Mouse (Mus musculus) adrenal gland, postnatal 4 days (tissue): ENCODE data around the gene Ugt1a6a. TPM values are rescaled to one million over a fixed set of nuclear protein-coding genes. Genes with fewer than 3 reads are reported as not detected.

ENCODE experiments used
- DNase-seq, 2 experiments: peaks; one replicate each; pipeline ENCODE4 v3.0.0; 2021 to 2022; ENCODE audit warnings: low spot score in 2 of 2, mixed read lengths in 2 of 2
- total RNA-seq, 2 experiments: library from RNA; stranded (reverse); gene quantifications; 2 replicates each; pipeline ENCODE4 v1.2.3; 2021

The Ugt1a6a gene
- total RNA-seq, 2 experiments from 2014 or later: 5.2 to 6.3 TPM

DNA sequence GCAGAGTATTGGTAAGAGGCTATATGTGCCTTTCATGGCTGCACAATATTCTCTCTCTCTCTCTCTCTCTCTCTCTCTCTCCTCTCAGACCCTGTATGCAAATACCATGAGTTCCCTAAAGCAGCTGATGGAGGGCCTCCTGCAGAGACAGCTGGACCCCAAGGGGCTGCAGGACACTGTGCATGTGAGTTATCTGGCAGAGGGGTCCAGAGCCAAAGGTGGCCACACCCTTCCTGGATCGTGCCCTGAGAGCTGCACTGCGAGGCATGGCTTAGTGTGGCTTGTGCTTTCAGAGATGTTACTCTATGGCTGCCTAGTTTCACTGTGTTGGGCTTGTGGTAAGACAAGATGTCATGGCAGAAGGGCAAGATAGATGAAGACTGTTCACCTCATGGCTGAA, 113.1 kb downstream of the Ugt1a6a start:
- no peak for DNase-seq

DNA sequence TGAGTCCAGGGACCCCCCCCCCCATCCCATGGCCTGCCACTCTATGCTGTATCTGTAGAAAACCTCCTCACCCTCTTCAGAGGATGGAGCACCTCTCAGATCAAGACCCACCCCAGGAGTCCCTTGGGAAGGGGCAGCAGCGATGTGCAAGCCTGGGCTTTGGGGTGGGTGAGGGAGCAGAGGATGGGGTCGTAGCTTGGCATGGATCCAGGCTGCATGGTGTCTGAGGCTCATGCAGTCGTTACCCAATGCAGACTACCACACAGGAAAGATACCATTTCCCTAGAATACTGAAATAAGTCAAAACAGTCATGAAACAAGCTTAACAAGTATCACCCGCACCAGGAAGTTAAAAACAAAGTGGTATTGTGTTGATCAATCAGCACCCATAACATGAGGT, 114.0 kb downstream of the Ugt1a6a start:
- DNase-seq: no peak

DNA sequence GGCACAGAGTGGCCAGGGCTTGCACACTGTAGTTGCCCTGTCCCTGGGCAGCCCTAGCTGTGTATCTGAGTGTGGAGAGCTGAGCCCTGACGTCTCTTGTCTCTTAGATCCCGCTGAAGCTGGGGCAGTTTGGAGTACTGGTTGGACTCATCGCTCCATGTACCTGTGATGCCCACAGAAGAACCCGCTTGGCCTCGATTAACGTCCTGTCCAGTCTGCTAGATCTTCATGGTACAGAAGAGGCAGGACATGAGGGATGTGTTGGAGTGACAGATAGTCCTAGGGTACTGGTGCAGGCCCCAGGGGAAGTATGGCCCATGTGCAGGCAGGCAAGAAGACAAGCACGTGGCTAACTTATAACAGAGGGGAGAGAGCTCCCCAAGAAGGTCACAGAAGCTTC, 115.0 kb downstream of the Ugt1a6a start:
- DNase-seq: no peak

DNA sequence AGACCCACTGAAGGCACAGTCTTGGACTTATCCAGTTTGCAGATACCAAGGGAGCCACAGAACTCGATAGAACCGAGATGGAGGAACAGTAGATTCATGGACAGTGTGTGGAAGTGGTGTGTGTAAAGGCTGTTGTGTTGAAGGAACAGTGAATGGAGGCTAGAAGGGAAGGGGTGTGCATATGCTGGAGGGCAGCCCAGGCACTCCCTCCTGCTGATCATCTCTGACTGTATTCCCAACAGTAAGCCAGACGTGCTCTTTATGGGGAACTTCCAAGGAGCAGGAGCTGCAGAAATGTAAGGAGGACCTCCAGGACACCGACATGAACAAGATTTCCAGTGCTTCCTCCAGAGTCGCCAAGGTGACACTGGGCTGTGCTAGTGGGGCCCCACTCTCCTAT, 115.4 kb downstream of the Ugt1a6a start:
- DNase-seq: no peak

DNA sequence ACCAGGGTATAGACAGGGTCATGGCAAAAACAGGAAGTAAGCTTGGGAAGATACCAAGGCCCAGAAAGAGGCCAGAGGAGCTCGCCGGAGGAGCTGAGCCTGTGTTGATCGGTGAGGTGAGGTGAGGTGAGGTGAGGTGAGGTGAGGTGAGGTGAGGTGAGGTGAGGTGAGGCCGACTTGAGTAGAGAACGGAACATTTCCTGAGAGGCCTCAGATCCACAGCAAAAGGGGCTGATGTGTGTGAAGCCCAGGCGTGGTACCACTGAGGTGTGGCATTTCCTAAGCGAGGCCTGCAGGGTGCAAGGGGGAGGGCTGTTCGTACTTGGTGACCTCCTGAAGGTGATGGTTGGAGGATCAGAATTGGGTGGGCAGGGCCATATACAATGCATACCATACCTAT, 118.5 kb downstream of the Ugt1a6a start:
- no peak for DNase-seq

DNA sequence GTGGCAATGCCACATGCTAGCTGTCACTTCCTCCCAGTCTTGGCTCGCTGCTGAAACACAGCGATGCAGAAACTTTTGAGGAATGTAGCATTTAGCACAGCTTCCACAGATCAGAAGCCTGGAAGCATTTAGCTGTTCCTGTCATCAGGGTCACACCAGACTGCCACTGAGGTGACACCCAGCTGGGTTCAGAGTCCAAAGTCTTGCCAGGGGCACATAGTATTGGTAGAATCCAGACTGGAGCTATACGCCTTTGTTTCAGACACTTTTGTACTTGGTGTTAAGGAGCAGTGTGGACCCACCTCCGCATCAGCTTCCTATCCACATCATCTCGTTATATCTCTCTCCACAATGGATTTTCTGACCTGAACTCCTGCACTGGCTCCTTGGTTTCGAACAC, 118.9 kb downstream of the Ugt1a6a start:
- DNase-seq: no peak

DNA sequence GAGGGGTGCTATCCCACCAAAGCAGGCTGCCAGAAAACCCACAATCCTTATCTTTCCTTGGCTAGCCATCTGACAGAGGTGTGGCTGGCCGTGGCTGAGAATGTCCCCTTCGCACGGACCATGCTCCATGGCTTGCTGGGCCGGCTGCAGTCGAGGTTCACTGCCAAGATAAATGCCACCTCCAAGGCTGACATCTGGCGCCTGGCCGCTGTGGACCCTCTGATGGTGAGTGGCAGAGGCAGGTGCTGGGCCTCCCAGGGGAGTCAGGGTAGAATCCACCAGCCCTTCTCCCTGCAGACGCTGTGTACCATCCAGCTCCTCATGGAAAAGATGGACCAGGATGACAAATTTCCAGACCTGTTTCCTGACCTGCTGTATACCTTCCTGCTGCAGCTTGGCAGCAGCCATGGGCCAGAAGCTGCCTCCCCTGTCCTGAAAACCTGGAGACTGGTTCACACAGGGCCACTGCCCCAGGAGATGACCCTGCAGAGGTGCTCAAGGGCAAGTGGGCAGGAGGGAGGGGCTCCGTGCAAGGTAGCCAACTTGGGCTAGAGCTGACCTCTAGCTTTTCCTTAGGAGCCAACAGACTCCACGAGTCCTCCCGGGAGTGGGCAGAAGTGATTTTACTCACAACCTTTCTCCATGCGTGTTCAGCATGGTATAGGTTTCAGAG, 120.3 kb downstream of the Ugt1a6a start:
- DNase-seq: no peak

DNA sequence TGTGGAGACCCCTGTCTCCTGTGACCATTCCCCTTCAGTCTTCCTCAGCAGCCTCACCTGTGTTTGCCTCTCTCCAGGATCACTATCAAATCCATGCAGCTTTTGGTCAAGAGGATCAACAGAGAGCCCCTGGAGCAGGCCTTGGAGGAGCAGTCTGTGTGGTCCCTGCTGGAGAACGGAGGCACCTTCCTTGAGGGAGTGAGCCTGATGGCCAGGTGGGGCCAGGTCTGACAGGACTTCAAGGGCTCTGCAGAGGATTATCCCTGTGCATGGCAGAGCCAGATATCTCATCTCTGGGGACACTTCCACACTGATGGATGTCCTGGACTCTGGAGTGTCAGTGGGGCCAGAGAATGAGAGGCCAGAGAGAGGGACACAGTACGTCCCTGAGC, 120.9 kb downstream of the Ugt1a6a start:
- DNase-seq: no peak

DNA sequence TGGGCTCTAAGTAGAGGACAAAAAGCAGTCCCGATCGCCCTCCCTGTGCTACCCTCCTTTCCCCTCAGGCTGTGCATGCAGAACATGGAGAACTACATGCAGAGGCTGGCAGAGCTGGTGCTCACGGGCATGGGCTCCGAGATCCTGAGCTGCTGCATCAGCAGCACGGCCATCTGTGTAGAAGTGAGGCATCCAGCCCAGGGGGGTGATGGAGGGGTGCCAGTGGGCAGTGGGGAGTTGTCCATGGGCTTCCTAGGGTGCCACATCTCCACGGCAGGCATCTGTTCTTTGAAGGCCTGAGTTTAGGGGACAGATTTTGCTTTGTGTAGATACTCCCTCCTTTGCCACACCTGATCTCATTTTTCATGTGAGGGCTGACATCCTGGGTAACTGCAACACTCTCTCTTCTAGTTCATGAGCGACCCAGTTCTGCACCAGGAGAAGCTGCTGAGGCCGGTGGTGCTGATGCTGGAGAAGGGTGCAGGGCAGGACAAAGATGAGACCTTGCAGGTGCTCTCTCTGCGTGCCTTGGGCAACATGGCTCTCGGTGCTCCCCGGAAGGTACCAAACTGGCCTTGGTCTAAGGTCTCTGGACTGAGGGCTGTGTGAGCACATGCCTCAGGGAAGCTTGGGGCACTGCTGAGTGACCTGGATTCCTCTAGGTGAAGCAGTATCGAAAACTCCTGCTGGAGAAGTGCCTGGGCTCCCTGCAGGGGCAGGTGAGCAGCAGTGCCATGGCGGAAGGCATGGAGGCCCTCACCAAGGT, 121.6 kb downstream of the Ugt1a6a start:
- DNase-seq: no peak

DNA sequence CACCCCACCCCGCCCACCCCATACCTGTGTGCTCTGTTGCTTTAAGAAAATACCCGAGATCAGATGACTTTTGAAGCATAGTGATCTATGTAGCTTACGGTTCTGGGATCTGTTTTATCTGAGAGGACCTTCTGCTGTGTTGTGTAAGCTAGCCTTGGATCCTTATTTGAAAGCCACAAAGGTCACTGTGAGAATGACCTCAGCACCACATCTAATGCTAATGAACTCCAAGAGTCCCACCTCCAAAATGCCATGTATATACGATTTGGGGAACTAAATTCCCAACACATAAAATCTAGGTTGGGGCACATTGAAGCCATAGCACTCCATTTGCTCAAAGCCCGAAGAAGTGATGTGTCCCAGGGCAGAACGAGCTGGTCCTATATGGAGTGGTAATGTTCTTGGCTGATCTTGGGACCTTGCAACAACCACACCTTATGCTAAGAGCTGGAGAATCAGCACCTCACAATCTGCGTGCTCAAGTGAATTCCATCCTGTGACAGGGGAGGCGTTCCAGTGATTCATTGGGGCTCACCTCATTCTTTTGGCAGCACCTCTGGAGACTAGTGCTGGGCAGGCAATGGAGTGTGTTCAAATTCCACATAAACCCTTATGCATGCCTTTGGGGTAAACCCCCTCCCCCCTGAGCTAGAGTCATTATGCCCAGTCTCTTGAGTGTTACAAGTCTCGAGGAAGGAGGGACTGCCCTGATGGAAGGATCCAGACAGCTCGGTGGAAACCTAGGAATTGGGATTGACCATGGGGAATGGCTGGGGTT, 122.5 kb downstream of the Ugt1a6a start:
- no peak for DNase-seq

DNA sequence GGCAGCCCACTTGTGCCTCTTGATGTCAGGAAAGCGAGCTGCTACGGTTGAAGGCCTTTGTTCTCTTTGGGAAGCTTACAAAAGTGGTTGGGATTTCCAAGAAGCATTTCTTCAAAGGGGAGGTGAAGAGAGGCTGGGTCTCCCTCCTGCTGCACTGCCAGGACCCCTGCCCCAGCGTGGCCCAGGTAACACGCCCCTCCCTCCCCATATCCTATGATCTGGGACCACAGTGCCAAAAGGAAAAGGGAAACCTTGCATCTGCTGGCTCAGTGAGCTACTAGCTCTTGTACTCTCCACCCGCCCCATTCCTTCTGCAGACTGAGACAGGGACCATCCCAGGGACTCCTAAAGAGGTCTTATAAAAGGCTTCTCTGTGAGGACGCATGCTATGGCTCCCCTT, 123.1 kb downstream of the Ugt1a6a start:
- no peak for DNase-seq

DNA sequence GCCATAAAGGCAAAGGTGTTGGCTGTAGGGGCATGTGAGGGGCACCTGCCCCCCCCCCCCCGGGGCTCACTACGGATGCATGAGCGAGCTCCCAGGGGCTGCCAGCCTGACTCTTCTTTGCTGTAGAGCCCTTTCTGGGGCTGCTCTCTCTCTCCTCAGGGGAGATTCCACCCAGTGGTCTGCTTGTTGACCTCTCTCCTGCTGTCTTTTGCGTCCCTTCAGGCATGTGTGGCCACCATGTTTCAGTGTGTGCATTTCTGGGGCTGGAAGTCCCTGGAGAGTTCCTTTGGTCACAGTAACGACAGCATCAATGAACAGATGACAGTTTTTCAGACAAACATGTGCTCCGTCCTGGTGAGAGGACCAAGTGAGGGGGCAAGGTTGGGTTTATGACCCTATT, 123.8 kb downstream of the Ugt1a6a start:
- DNase-seq: no peak

DNA sequence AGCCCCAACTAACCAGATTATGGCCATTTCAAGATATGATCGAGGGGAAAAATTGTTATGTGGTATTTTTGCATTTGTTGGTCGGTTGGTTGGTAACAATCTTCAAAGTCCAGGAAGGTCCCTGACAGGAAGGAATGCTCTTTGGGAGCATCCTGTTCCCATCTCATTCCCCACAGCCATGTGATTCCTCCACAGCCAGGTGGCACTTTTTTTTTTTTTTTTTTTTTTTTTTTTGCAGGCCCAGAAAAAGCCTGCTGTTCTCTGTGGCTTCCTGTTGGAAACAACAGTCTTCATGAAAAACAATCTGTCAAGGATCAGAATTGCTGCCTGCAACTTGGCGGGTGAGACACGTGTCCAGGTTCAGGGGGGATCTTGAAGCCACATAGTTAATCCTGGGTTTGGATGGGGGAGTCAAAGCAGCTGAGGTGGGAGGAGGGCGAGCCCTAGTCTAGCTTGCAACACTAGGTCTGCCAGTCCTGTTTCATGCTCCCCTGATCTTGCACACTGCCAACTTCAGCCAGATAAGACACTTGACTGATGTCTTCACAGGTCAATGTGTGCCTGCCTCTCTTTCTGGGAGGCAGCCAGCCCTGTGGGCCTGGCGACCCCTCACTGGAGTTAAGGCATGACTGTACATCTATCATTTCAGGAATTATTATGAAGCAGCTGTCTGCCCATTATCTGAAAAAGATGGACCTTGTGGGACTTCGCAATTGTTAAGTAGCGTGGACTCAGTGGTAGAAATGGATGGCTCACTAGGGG, 124.5 kb downstream of the Ugt1a6a start:
- DNase-seq: no peak

DNA sequence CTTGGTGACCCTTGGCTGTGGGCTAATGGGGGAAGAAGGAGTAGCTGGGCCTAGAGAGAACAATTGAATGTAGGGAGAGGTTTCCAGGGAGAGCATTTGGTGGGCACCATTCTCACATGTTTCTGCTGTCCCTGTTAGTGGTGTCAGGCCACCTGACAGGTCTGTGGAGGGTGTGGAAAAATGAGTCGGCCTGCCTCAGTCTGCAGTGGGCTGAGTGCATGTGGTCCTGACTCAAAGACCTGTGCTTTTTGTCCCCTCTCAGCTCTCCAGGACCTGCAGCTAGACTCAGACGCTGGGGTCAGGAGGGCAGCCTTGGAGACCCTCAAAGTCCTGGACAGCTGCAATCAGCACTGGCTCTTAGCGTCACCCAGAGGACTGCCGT, 125.0 kb downstream of the Ugt1a6a start:
- DNase-seq: no peak

DNA sequence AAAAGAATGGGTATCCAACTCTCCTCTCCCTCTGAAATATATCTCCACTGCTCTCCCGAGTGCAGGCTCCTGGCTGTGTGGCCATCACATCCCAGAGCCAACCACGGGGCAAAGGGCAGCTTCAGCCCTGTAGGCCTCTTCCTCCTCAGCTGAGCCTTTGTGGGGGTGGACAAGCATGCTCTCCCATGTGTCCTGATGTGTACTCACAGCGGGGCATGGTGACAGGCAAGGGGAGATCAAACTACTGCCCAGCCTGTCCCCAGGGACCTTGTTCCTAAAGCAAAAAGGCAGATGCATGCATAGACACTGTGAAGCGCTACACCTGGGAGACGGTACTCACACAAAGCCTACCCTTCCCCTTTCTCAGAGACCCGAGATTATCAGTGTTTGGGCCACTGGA, 125.5 kb downstream of the Ugt1a6a start:
- DNase-seq: no peak

DNA sequence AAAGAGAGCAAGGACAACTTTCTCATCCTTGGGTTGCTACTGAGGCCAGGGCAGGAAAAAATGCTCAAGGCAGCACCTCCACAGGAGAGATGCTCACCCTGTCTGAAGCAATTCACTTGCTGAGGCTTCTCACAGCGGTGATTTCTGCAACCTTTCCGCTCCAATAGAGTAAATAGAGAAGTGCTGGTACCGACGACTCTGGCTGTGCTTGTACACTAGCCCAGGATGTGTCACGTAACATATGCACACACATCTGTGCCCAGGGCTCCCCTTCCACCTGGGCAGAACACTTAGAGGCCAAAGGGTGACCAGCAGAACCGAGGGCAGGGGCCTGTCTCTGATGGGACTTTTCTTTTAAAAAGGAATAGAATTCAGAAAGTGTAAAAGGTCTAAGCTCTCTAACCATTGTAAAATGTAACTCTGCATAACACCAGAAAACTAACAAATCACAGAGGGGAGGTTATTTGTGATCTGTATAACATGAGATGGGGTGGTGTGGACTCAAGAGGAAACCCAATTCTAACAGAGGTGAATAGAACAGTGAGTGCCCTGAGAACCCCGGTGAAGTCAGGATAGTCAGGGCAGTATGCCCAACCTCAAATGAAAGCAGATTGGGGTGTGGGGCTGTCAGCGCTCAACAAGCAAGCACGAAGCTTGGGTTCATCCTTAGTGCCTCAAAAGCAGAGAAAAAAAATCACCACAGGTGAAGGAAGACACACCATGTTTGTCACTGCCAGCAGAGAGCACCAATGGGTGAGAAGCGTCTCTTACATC, 126.2 kb downstream of the Ugt1a6a start:
- no peak for DNase-seq

DNA sequence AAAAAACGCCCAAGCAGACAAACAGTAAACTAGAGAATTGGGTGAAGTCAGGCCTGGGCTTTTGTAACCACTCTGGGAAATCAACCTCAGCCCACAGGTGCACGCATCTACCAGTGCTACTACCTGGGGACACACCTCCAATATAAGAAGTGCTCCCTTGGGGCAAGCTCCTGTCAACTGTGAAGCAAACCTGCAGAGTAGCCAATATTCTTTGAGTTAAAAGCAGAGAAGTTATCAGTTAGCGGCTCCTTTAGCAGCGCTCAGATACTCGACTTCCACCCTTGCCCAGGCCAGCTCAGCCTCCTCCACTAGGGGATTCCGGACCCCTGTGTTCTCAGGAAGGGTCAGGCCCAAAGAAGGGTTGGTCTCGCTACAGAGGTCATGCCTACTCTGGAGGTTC, 127.1 kb downstream of the Ugt1a6a start:
- no peak for DNase-seq

DNA sequence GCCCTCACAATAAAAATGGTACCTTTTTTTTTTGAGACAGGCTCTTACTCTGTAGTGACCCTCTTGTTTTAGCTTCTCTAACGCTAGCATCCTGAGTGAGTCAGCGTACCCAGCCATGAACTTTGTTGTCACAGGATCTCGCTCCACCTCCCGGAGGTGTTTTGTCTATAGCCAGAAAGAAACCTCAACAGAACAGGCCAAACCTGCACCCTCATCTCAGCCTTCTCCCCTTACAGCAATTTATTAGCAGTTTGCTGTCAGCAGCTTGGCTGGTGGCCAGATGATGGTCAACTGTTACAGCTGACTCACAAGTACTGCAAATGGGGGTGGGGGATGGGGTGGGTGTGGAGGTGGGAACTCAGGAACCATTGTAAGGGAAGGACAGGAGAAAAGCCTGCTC, 127.6 kb downstream of the Ugt1a6a start:
- DNase-seq: no peak

DNA sequence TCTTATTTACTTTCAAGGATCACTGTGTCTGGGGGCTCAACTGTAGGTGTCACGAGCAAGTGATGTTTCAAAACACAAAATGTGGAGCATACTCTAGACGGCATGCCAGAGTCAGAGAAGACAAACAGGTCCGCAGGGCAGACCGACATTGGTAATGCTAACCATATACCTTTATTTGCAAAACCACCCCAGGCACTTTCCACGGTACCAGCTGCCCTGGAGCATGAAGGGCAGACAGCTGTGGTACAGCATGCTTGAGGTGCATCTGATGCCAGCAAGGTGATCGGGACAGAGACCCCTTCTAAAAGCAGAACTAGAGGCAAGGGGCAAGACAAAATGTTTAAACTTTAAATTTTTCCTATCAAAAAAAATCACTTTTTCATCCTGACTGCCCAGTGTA, 128.4 kb downstream of the Ugt1a6a start:
- no peak for DNase-seq

DNA sequence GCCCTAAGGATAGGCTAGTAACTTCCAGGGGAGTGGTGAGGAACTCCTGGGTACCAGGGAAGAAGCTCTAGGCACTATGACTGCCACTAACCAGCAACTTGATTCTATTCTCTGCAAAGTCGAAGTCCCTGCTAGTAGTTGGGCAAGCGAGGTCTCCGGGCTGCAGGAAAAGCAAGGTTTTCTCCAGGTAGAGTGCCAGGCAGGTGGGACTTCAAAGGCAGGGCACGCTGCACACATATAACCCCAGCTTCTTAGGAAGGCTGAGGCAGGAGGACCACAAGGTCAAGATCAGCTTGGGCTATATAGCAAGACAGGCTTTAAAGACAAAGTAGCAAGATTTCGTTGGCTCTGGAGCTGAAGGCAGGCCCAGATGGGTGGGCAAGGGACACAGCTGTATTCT, 129.2 kb downstream of the Ugt1a6a start:
- DNase-seq: no peak
